Comparison of ENCODE assay signal across 32 mouse cellular contexts in genomic region chrX:23954161-23954560, GRCm38 (mm10). TPM values are rescaled to one million over a fixed set of nuclear protein-coding genes. Genes with fewer than 3 reads are reported as not detected.
DNase-seq lines count a peak whose midpoint lies in the region; ATAC-seq and TF ChIP-seq lines count a peak whose summit lies in the region.
"Had no signal": no experiment of that assay in that cellular context is flagged by ENCODE, and none has a peak within 500 bp of the region (broad histone marks: within the 10 kb centered on the region; RNA-seq: fewer than 3 reads in every experiment).

No protein-coding gene starts in this region.

- in situ Hi-C loops in ES-E14 (cut with MboI; ENCODE audit: low sequenced_read_pairs in 2 of 2, unreplicated experiment in 2 of 2), result no loop called here

- TF ChIP-seq CTCF in ES-Bruce4 (IDR thresholded peaks at IDR 0.05; ENCODE audit: low read depth, low read length), result no peak

- H3K36me3 ChIP-seq in ES-Bruce4 (ENCODE audit: control insufficient read depth, insufficient read depth, low read length, poor library complexity, severe bottlenecking), result no peaks in the 10 kb centered on the region
- no peaks in the 10 kb centered on the region for H3K36me3 ChIP-seq in ES-E14 (ENCODE audit: control insufficient read depth, insufficient read depth, low read length, poor library complexity, severe bottlenecking)
- H3K36me3 ChIP-seq: embryonic facial prominence, embryonic 13.5 days; embryonic facial prominence, embryonic 15.5 days; forebrain, embryonic 10.5 days; forebrain, embryonic 12.5 days had no signal

- ATAC-seq in activated CD4-positive, CD25-positive, alpha-beta regulatory T cell, adult 4 months, result no peak
- ATAC-seq: CD4-positive, CD25-positive, alpha-beta regulatory T cell, adult 4 months; forebrain, embryonic 14.5 days; forebrain, embryonic 16.5 days had no signal

- no peaks in the 10 kb centered on the region for H3K9me3 ChIP-seq in ES-Bruce4 (replicated peaks; ENCODE audit: control insufficient read depth, insufficient read depth, low read length, poor library complexity, severe bottlenecking)
- no peaks in the 10 kb centered on the region for H3K9me3 ChIP-seq in ES-E14 (ENCODE audit: control insufficient read depth, insufficient read depth, low read depth, low read length)
- H3K9me3 ChIP-seq: embryonic facial prominence, embryonic 13.5 days; embryonic facial prominence, embryonic 15.5 days; forebrain, embryonic 10.5 days; forebrain, embryonic 12.5 days had no signal

- H3K27ac ChIP-seq in ES-Bruce4 (ENCODE audit: insufficient read depth, low read length) (no peak overlapping the region), ES-E14 (ENCODE audit: insufficient read depth, low read depth, low read length, poor library complexity, severe bottlenecking) (no peak overlapping the region)
- H3K27ac ChIP-seq: embryonic facial prominence, embryonic 13.5 days; embryonic facial prominence, embryonic 15.5 days; forebrain, embryonic 10.5 days; forebrain, embryonic 12.5 days had no signal

- no peaks in the 10 kb centered on the region for H3K27me3 ChIP-seq in ES-Bruce4 (ENCODE audit: control insufficient read depth, insufficient read depth, low read length, poor library complexity, severe bottlenecking)
- H3K27me3 ChIP-seq: CH12.LX; embryonic facial prominence, embryonic 13.5 days; embryonic facial prominence, embryonic 15.5 days; forebrain, embryonic 12.5 days had no signal

- TF ChIP-seq POLR2A in ES-Bruce4 (IDR thresholded peaks at IDR 0.05; ENCODE audit: insufficient read depth, low read length), result no peak

- 0 out of 2 replicates have a peak, but pooled peaks have one; percentile 46 for TF ChIP-seq EP300 in ES-Bruce4 (IDR thresholded peaks at IDR 0.05; ENCODE audit: insufficient read depth, low read depth, low read length)

- H3K4me1 ChIP-seq in ES-Bruce4 (ENCODE audit: control insufficient read depth, insufficient read depth, low read length) (no peaks in the 10 kb centered on the region), ES-E14 (ENCODE audit: control insufficient read depth in 2 of 2, insufficient read depth in 2 of 2, low read length in 2 of 2, poor library complexity in 1 of 2) (0 out of 4 replicates have a peak, but pooled peaks cover 0 to 5% of the 10 kb centered on the region in 2 experiments)
- H3K4me1 ChIP-seq: embryonic facial prominence, embryonic 13.5 days; embryonic facial prominence, embryonic 15.5 days; forebrain, embryonic 10.5 days; forebrain, embryonic 12.5 days had no signal

- H3K9ac ChIP-seq in ES-Bruce4 (ENCODE audit: low read depth, poor library complexity, severe bottlenecking), result no peak overlapping the region
- H3K9ac ChIP-seq in ES-E14 (ENCODE audit: insufficient read depth, low read depth, low read length, poor library complexity, severe bottlenecking), result no peak overlapping the region
- H3K9ac ChIP-seq: embryonic facial prominence, embryonic 13.5 days; embryonic facial prominence, embryonic 15.5 days; forebrain, embryonic 12.5 days had no signal

- no peak overlapping the region for H3K4me3 ChIP-seq in ES-Bruce4 (ENCODE audit: low read depth, low read length)
- no peak overlapping the region for H3K4me3 ChIP-seq in ES-E14 (ENCODE audit: insufficient read depth in 1 of 2, low read depth in 1 of 2, low read length in 2 of 2, poor library complexity in 1 of 2, severe bottlenecking in 1 of 2)
- H3K4me3 ChIP-seq: embryonic facial prominence, embryonic 13.5 days; embryonic facial prominence, embryonic 15.5 days; erythroblast, embryonic 14.5 days; forebrain, embryonic 10.5 days; forebrain, embryonic 12.5 days had no signal

- DNase-seq in ES-E14 (ENCODE audit: low read depth, low spot score), result peak; percentile 24
- peak; percentile 11 for DNase-seq in WW6 (ENCODE audit: low read depth, low spot score)
- no peak for DNase-seq in urinary bladder, postnatal 14 days (ENCODE audit: low spot score)
- no peak for DNase-seq in heart, postnatal 4 days
- DNase-seq: adrenal gland, adult 2 months; adrenal gland, postnatal 10 days; adrenal gland, postnatal 25 days; B cell, adult 2 months; cerebellum, adult 11 months; cerebellum, adult 18-20 months; cerebellum, adult 8-10 months; cerebellum, adult 9-11 months; cerebellum, postnatal 14 days; cerebellum, postnatal 36 days; embryo, embryonic 11 days had no signal

TF ChIP-seq in ES-E14, 5 proteins besides CTCF, POLR2A, EP300 and RAD21:
- TF ChIP-seq CHD2 (IDR thresholded peaks at IDR 0.05; ENCODE audit: low read depth, low read length) (no peak), MAFK (IDR thresholded peaks at IDR 0.05; ENCODE audit: insufficient read depth, low read depth, low read length) (no peak), ZNF384 (IDR thresholded peaks at IDR 0.05; ENCODE audit: low read depth, low read length) (no peak), ZC3H11A (IDR thresholded peaks at IDR 0.05; ENCODE audit: borderline replicate concordance, low read depth, low read length) (no peak), HCFC1 (IDR thresholded peaks at IDR 0.05; ENCODE audit: borderline replicate concordance, insufficient read depth, low read length) (no peak)
TF ChIP-seq in ES-E14: peak in this region for 0.

RNA-seq across cellular contexts. Expression of gene Gm4985, which starts 4.6 kb away (rescaled TPM):
- not detected in 2 replicates for polyA plus RNA-seq in ES-Bruce4 (2011; ENCODE audit: insufficient read depth, insufficient read length, low read depth, missing spikeins)
- not detected in 2 replicates for total RNA-seq in ES-E14 (2012; rRNA removed)
- not detected for total RNA-seq in heart, postnatal 4 days (2021)
- polyA plus RNA-seq in activated CD4-positive, CD25-positive, alpha-beta regulatory T cell, adult 4 months (2017; shearing (Covaris generic)), result not detected
- total RNA-seq: adrenal gland, adult 2 months; adrenal gland, postnatal 10 days; adrenal gland, postnatal 25 days; adrenal gland, postnatal 4 days; CH12.LX; common myeloid progenitor, adult 5-6 weeks; MEL had no signal
- polyA plus RNA-seq: adrenal gland, adult 2 months; brain, embryonic 14.5 days; CD4-positive, CD25-positive, alpha-beta regulatory T cell, adult 4 months; embryonic facial prominence, embryonic 11.5 days; embryonic facial prominence, embryonic 13.5 days; embryonic facial prominence, embryonic 15.5 days; erythroblast, embryonic 14.5 days; forebrain, embryonic 10.5 days; forebrain, embryonic 12.5 days; forebrain, embryonic 14.5 days; forebrain, embryonic 16.5 days; frontal cortex, adult 2 months had no signal

Comparison
In these comparisons a context has a peak if more than half of its experiments do, and no peak if none do; other contexts are left out.
1. DNase-seq: peak in ES-E14 (single experiment) and WW6 (single experiment); none in urinary bladder, postnatal 14 days (single experiment) and heart, postnatal 4 days (single experiment).